Mouse (Mus musculus) embryonic fibroblast, embryonic 13.5 days (primary cell): ENCODE measurements around the gene Aldh8a1.

Experiments
- CTCF ChIP-seq: IDR thresholded peaks from 2 replicates; pipeline ENCODE4 v1.5.1; 2011; ENCODE audit warnings: mild to moderate bottlenecking, control low read depth, low read length, moderate library complexity, borderline replicate concordance; ENCODE audit not compliant: insufficient read depth
- POLR2A ChIP-seq: IDR thresholded peaks from 2 replicates; pipeline ENCODE4 v1.6.1; 2011; ENCODE audit warnings: low read depth, mild to moderate bottlenecking, control low read depth, low read length, moderate library complexity

GRCm38 (mm10) chr10:21410711-21411110, 33.6 kb downstream of the Aldh8a1 start:
- TF ChIP-seq CTCF (no peak), POLR2A (no peak)
